ENCODE assay signal across 8 mouse cellular contexts in genomic region chr1:186000066-186000465, GRCm38 (mm10).
DNase-seq lines count a peak whose midpoint lies in the region; TF ChIP-seq lines count a peak whose summit lies in the region.
"Not testable (repeated sequence)": the region's sequence is repeated elsewhere in the genome, so short reads cannot be mapped to it uniquely, and the experiment has no call there.

No protein-coding gene starts in this region.

- peak; percentile 64 for DNase-seq in kidney, adult 11 months
- peak; percentile 72 for DNase-seq in kidney, adult 2 months
- peak; percentile 30 to 58 for DNase-seq in kidney, adult 8-10 months
- peak; percentile 64 for DNase-seq in kidney, adult 9 months
- peak; percentile 7 for DNase-seq in kidney, postnatal 10 days
- DNase-seq in kidney, postnatal 14 days = peak; percentile 14
- peak; percentile 20 to 61 for DNase-seq in kidney, postnatal 25 days
- peak; percentile 33 to 45 for DNase-seq in kidney, postnatal 36 days

- not testable (repeated sequence) for H3K36me3 ChIP-seq in kidney, adult 2 months (ENCODE audit: control insufficient read depth, insufficient read depth, low read length)

- not testable (repeated sequence) for TF ChIP-seq CTCF in kidney, adult 2 months (conservative IDR thresholded peaks at IDR 0.05; ENCODE audit: insufficient read depth, insufficient read length, low read depth, low read length)

- not testable (repeated sequence) for H3K4me1 ChIP-seq in kidney, adult 2 months (ENCODE audit: control insufficient read depth, insufficient read depth, low read length)

- H3K4me3 ChIP-seq in kidney, adult 2 months (ENCODE audit: insufficient read depth, low read depth, low read length) = not testable (repeated sequence)

- 55% methylated on average over 1 of the region's 1 CpGs for WGBS in kidney, adult 2 months

- H3K27ac ChIP-seq in kidney, adult 2 months (ENCODE audit: insufficient read depth, low read depth, low read length) = peak overlapping the region; percentile 79

- TF ChIP-seq POLR2A in kidney, adult 2 months (IDR thresholded peaks at IDR 0.05; ENCODE audit: low read depth, low read length) = not testable (repeated sequence)

- not testable (repeated sequence) for H3K27me3 ChIP-seq in kidney, adult 2 months (replicated peaks; ENCODE audit: control insufficient read depth, insufficient read depth, low read length)

Comparison
In these comparisons a context has a peak if more than half of its experiments do, and no peak if none do; other contexts are left out.
1. DNase-seq: peak in every context shown above with its lines; median percentile 72 in kidney, adult 2 months; 64 in kidney, adult 11 months; 64 in kidney, adult 9 months; 44 in kidney, adult 8-10 months; 40 in kidney, postnatal 25 days; 39 in kidney, postnatal 36 days; 14 in kidney, postnatal 14 days; 7 in kidney, postnatal 10 days.